Mouse (Mus musculus): ENCODE results near the gene Cpeb4. TPM values are rescaled to one million over a fixed set of nuclear protein-coding genes. Genes with fewer than 3 reads are reported as not detected.

Gene Cpeb4
- 52.1 and 53.5 TPM in 2 replicates for polyA plus RNA-seq (2012; rRNA removed)

GRCm38 (mm10) chr11:31871911-31872310, at the start of gene Cpeb4:
Gene Cpeb4 (plus strand): TSS chr11:31872211.
- TF ChIP-seq CTCF (IDR thresholded peaks at IDR 0.05; ENCODE audit: extremely low read depth, insufficient read depth, low read length) (no peak), POLR2A (IDR thresholded peaks at IDR 0.05; ENCODE audit: extremely low read depth, insufficient read depth, low read length) (no peak)
- Histone ChIP-seq H3K4me1 (ENCODE audit: control insufficient read depth, insufficient read depth, low read length) (no peaks in the 10 kb centered on the region; the same call in 1 of the 2 replicates), H3K4me3 (ENCODE audit: insufficient read depth, low read length) (peak within 1 kb of the TSS; percentile 49), H3K27ac (ENCODE audit: insufficient read depth, low read length) (peak within 1 kb of the TSS; percentile 61)

- TF ChIP-seq CTCF (IDR thresholded peaks at IDR 0.05; ENCODE audit: extremely low read depth, insufficient read depth, low read length): no peak
- no peak for TF ChIP-seq POLR2A (IDR thresholded peaks at IDR 0.05; ENCODE audit: extremely low read depth, insufficient read depth, low read length)
- Histone ChIP-seq H3K4me3 (ENCODE audit: insufficient read depth, low read length) (no peak overlapping the region), H3K27ac (ENCODE audit: insufficient read depth, low read length) (no peak overlapping the region), H3K4me1 (ENCODE audit: control insufficient read depth, insufficient read depth, low read length) (peaks cover 13% of the 10 kb centered on the region)
Observed at GRCm38 (mm10) chr11:31822556-31822955, 49.5 kb upstream of the Cpeb4 start.

GRCm38 (mm10) chr11:31823513-31823912, 48.5 kb upstream of the Cpeb4 start:
- Histone ChIP-seq H3K4me1 (ENCODE audit: control insufficient read depth, insufficient read depth, low read length) (peaks cover 13% of the 10 kb centered on the region), H3K4me3 (ENCODE audit: insufficient read depth, low read length) (no peak overlapping the region), H3K27ac (ENCODE audit: insufficient read depth, low read length) (no peak overlapping the region)
- TF ChIP-seq CTCF (IDR thresholded peaks at IDR 0.05; ENCODE audit: extremely low read depth, insufficient read depth, low read length) (no peak), POLR2A (IDR thresholded peaks at IDR 0.05; ENCODE audit: extremely low read depth, insufficient read depth, low read length) (no peak)

GRCm38 (mm10) chr11:31824504-31825166, 47.4 kb upstream of the Cpeb4 start:
- TF ChIP-seq CTCF (IDR thresholded peaks at IDR 0.05; ENCODE audit: extremely low read depth, insufficient read depth, low read length): no peak
- TF ChIP-seq POLR2A (IDR thresholded peaks at IDR 0.05; ENCODE audit: extremely low read depth, insufficient read depth, low read length): no peak
- Histone ChIP-seq H3K27ac (ENCODE audit: insufficient read depth, low read length) (no peak overlapping the region), H3K4me3 (ENCODE audit: insufficient read depth, low read length) (no peak overlapping the region), H3K4me1 (ENCODE audit: control insufficient read depth, insufficient read depth, low read length) (peaks cover 13% of the 10 kb centered on the region)

GRCm38 (mm10) chr11:31828011-31828770, 43.8 kb upstream of the Cpeb4 start:
- Histone ChIP-seq H3K4me3 (ENCODE audit: insufficient read depth, low read length) (no peak overlapping the region), H3K27ac (ENCODE audit: insufficient read depth, low read length) (no peak overlapping the region), H3K4me1 (ENCODE audit: control insufficient read depth, insufficient read depth, low read length) (peaks cover 9% of the 10 kb centered on the region)
- TF ChIP-seq POLR2A (IDR thresholded peaks at IDR 0.05; ENCODE audit: extremely low read depth, insufficient read depth, low read length): no peak
- no peak for TF ChIP-seq CTCF (IDR thresholded peaks at IDR 0.05; ENCODE audit: extremely low read depth, insufficient read depth, low read length)

GRCm38 (mm10) chr11:31828771-31829072, 43.3 kb upstream of the Cpeb4 start:
- peaks cover 9% of the 10 kb centered on the region for H3K4me1 ChIP-seq (ENCODE audit: control insufficient read depth, insufficient read depth, low read length)
- H3K4me3 ChIP-seq (ENCODE audit: insufficient read depth, low read length): no peak overlapping the region
- no peak overlapping the region for H3K27ac ChIP-seq (ENCODE audit: insufficient read depth, low read length)
- TF ChIP-seq CTCF (IDR thresholded peaks at IDR 0.05; ENCODE audit: extremely low read depth, insufficient read depth, low read length) (no peak), POLR2A (IDR thresholded peaks at IDR 0.05; ENCODE audit: extremely low read depth, insufficient read depth, low read length) (no peak)

- Histone ChIP-seq H3K4me3 (ENCODE audit: insufficient read depth, low read length) (no peak overlapping the region), H3K27ac (ENCODE audit: insufficient read depth, low read length) (peak overlapping the region; percentile 53; the same call in 1 of the 2 replicates), H3K4me1 (ENCODE audit: control insufficient read depth, insufficient read depth, low read length) (peaks cover 3% of the 10 kb centered on the region)
- TF ChIP-seq POLR2A (IDR thresholded peaks at IDR 0.05; ENCODE audit: extremely low read depth, insufficient read depth, low read length): no peak
- no peak for TF ChIP-seq CTCF (IDR thresholded peaks at IDR 0.05; ENCODE audit: extremely low read depth, insufficient read depth, low read length)
Observed at GRCm38 (mm10) chr11:31830213-31831151, 41.5 kb upstream of the Cpeb4 start.

GRCm38 (mm10) chr11:31831451-31831850, 40.6 kb upstream of the Cpeb4 start:
- Histone ChIP-seq H3K4me1 (ENCODE audit: control insufficient read depth, insufficient read depth, low read length) (peaks cover 3% of the 10 kb centered on the region), H3K4me3 (ENCODE audit: insufficient read depth, low read length) (no peak overlapping the region), H3K27ac (ENCODE audit: insufficient read depth, low read length) (no peak overlapping the region)
- TF ChIP-seq CTCF (IDR thresholded peaks at IDR 0.05; ENCODE audit: extremely low read depth, insufficient read depth, low read length) (no peak), POLR2A (IDR thresholded peaks at IDR 0.05; ENCODE audit: extremely low read depth, insufficient read depth, low read length) (no peak)

- TF ChIP-seq CTCF (IDR thresholded peaks at IDR 0.05; ENCODE audit: extremely low read depth, insufficient read depth, low read length): no peak
- no peak for TF ChIP-seq POLR2A (IDR thresholded peaks at IDR 0.05; ENCODE audit: extremely low read depth, insufficient read depth, low read length)
- Histone ChIP-seq H3K27ac (ENCODE audit: insufficient read depth, low read length) (no peak overlapping the region), H3K4me3 (ENCODE audit: insufficient read depth, low read length) (no peak overlapping the region), H3K4me1 (ENCODE audit: control insufficient read depth, insufficient read depth, low read length) (peaks cover 3% of the 10 kb centered on the region)
Observed at GRCm38 (mm10) chr11:31831983-31832382, 40.0 kb upstream of the Cpeb4 start.
